ENCODE assay signal across 16 mouse cellular contexts in genomic region chr6:97699054-97699751, GRCm38 (mm10).
DNase-seq lines count a peak whose midpoint lies in the region; ATAC-seq and TF ChIP-seq lines count a peak whose summit lies in the region.
"Had no signal": no experiment of that assay in that cellular context is flagged by ENCODE, and none has a peak within 500 bp of the region (broad histone marks: within the 10 kb centered on the region; RNA-seq: fewer than 3 reads in every experiment).

No protein-coding gene starts in this region.

- TF ChIP-seq CTCF in layer of hippocampus, adult 2 months (conservative IDR thresholded peaks at IDR 0.05), result no peak
- TF ChIP-seq CTCF in midbrain, postnatal 0 days (IDR thresholded peaks at IDR 0.05), result no peak

- no peak for DNase-seq in layer of hippocampus, adult 2 months (ENCODE audit: low spot score in 2 of 2)
- DNase-seq in layer of hippocampus, postnatal 36 days, result no peak
- DNase-seq in fat pad, adult 2 months (ENCODE audit: extremely low read depth, low read depth, low spot score), result peak; percentile 36
- DNase-seq in gonadal fat pad, adult 2 months (ENCODE audit: low read depth), result peak; percentile 38
- peak; percentile 35 for DNase-seq in midbrain, postnatal 0 days (ENCODE audit: low spot score)
- DNase-seq in B cell, adult 2 months, result no peak
- no peak for DNase-seq in kidney, adult 9 months
- no peak for DNase-seq in urinary bladder, postnatal 10 days (ENCODE audit: low spot score)
- DNase-seq: adrenal gland, postnatal 10 days; heart, adult 2 months; heart, postnatal 10 days; lung, postnatal 10 days; thymus, postnatal 14 days had no signal

- ATAC-seq in midbrain, postnatal 0 days (ENCODE audit: low FRiP score), result no peak

- no peak overlapping the region for H3K4me3 ChIP-seq in layer of hippocampus, adult 2 months
- H3K4me3 ChIP-seq in midbrain, postnatal 0 days (ENCODE audit: low read depth, low read length), result no peak overlapping the region
- H3K4me3 ChIP-seq: heart, adult 2 months; limb, embryonic 13.5 days; liver, embryonic 15.5 days had no signal

- H3K27me3 ChIP-seq in midbrain, postnatal 0 days (ENCODE audit: insufficient read depth, low read length), result peaks cover 5% of the 10 kb centered on the region; the same call in 1 of the 2 replicates
- H3K27me3 ChIP-seq: limb, embryonic 13.5 days; liver, embryonic 15.5 days had no signal

- 39% methylated on average over 9 of the region's 9 CpGs for WGBS in midbrain, postnatal 0 days

- H3K36me3 ChIP-seq in midbrain, postnatal 0 days (ENCODE audit: insufficient read depth, low read length), result no peaks in the 10 kb centered on the region
- H3K36me3 ChIP-seq: limb, embryonic 13.5 days; liver, embryonic 15.5 days had no signal

- H3K27ac ChIP-seq in layer of hippocampus, adult 2 months, result peak overlapping the region; percentile 62; the same call in 1 of the 2 replicates
- H3K27ac ChIP-seq in midbrain, postnatal 0 days (ENCODE audit: low read depth, low read length), result no peak overlapping the region
- H3K27ac ChIP-seq: heart, adult 2 months; kidney, postnatal 0 days; limb, embryonic 13.5 days; liver, embryonic 15.5 days had no signal

- no peak overlapping the region for H3K9ac ChIP-seq in midbrain, postnatal 0 days (replicated peaks; ENCODE audit: low read length, poor library complexity, severe bottlenecking)
- H3K9ac ChIP-seq: limb, embryonic 13.5 days; liver, embryonic 15.5 days had no signal

- H3K9me3 ChIP-seq in midbrain, postnatal 0 days (ENCODE audit: low read length), result no peaks in the 10 kb centered on the region
- H3K9me3 ChIP-seq: limb, embryonic 13.5 days; liver, embryonic 15.5 days had no signal

- no peaks in the 10 kb centered on the region for H3K4me1 ChIP-seq in midbrain, postnatal 0 days (ENCODE audit: insufficient read depth, low read length)
- H3K4me1 ChIP-seq: limb, embryonic 13.5 days; liver, embryonic 15.5 days had no signal

- no peak overlapping the region for H3K4me2 ChIP-seq in midbrain, postnatal 0 days (ENCODE audit: low read depth, low read length, poor library complexity, severe bottlenecking)
- H3K4me2 ChIP-seq: limb, embryonic 13.5 days; liver, embryonic 15.5 days had no signal

Comparison
In these comparisons a context has a peak if more than half of its experiments do, and no peak if none do; other contexts are left out.
1. DNase-seq: peak in fat pad, adult 2 months (single experiment), gonadal fat pad, adult 2 months (single experiment) and midbrain, postnatal 0 days (single experiment); none in layer of hippocampus, adult 2 months (0 of 2), layer of hippocampus, postnatal 36 days (0 of 2), B cell, adult 2 months (0 of 2), kidney, adult 9 months (single experiment) and urinary bladder, postnatal 10 days (single experiment).